Mouse (Mus musculus): ENCODE data around the gene Chl1.

Gene Chl1

DNA sequence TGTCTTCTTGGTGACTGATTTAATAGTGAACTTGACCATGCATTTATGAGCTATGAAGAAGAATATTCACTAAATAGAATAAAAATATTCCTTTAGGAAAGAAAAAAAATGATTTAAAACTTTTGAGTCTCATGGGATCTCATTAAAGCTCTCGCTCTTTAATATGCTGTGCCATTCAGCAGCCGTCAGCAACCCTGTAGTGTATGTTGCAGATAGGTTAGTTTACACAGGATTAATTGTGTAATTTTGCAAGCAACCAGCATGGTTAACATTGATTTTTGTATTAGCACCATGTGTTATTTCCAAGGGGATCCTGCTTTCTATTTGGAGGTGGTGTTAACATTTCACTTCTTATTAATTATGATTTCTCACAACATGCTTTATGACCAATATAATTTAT is 32.2 kb downstream of the Chl1 start:
- DNase-seq (ENCODE audit: low read depth, low spot score) = no peak

DNA sequence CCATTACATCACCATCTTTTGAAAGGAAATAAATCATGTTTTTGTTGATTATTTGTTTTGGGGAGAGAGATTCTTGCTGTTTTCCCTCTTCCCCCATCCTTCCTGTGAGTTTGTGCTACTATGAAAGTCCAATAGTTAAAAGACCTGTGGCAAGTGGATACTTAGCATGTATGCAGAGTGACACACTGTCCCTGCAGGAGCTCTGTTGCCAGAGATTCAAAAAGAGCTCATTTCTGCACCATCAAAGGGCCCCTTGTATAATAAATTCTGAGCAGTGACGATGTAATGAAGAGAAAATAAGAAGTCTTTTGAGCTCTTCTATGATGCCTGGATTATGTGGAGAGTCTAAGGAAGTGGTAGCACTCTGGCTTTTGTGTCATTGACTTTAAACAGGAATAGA is 33.4 kb downstream of the Chl1 start:
- DNase-seq (ENCODE audit: low read depth, low spot score) = no peak

DNA sequence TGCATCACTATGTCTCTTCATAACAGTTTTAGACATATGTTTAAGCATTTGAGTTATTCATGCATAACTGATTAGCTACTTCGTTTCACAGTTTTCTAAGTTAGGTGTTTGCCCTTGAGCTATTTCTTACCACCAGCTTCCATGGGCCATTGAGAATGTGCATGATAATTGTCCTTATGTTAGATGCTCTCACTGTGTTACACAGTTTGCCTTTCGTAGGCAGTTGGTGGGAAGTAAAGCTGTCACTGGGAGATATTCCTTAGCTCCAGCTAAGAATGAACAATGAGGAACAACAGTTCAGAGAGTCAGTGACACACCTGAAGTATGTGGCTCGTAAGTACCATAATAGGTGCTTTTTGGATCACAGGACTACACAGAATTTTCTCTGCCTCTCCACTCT is 35.9 kb downstream of the Chl1 start:
- DNase-seq (ENCODE audit: low read depth, low spot score) = no peak

DNA sequence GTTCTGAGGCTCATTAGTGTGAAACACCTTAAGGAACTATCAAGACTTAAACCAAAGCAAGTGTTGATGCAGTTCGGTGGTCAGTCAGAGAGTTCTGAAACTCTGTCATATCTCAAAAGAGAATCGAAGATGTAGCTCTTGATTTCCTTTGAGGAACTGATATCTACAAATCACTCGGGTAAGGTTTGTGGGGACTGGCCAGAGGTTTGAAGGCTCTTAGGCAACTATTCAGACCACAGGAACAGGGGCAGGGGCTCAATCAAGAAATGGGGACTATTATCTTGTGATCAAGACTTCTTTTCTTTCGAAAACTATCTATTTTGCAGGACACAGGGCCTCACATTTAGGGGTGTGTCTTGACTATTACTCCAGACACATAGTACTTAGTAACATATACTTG is 39.5 kb downstream of the Chl1 start:
- DNase-seq (ENCODE audit: low read depth, low spot score) = no peak

DNA sequence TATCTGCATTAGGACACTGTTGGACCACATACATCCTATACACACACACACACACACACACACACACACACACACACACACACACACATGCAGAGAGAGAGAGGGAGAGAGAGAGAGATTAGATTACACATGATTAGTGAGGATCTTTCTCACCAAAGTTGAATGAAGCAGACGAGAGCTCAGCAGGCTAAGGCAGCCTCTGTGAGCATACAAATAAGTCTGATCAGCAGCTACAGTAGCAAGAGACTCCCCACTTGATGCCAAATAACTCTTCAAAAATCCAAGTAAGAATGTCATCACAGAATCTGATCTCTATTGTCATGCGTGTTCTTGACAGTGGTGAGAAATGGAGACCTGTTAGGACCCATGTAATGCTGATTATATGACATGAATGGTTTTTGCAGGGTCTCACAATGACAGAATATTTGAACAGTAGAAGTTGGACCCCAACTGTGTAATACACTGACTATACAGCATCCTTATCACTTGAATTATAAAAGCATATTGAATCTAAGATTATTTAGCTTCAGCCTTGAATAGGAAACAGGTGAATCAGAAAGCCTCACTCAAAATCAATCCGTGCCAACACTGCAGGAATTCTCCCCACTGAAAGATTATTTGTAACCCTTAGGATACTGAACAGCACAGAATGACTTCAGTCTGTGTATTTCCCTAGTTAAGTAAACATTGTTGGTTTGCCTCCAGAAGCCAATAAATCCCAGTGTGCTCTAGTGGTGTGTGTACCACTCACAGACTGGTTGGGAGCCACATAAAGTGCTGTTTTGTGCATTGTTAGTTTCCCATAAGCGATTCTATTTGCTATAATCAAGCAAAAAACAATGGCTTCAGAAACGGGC is 47.9 kb downstream of the Chl1 start:
- DNase-seq (ENCODE audit: low read depth, low spot score) = no peak

DNA sequence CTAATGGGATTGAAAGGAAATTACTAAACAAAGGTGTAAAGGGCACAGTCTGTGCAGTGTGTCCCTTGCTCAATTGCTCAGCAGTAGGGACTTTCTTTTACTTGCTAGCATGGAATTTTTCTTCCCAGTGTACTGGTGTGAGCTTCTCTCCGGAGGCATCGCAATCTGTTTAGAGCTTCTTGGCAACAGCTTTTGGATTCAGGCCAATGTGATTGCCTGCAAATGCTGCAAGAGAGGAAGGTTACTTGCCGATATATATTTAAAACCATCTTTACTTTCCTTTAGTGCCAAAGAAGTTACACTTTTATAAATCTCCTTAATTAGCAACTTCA is 48.5 kb downstream of the Chl1 start:
- DNase-seq (ENCODE audit: low read depth, low spot score) = no peak

DNA sequence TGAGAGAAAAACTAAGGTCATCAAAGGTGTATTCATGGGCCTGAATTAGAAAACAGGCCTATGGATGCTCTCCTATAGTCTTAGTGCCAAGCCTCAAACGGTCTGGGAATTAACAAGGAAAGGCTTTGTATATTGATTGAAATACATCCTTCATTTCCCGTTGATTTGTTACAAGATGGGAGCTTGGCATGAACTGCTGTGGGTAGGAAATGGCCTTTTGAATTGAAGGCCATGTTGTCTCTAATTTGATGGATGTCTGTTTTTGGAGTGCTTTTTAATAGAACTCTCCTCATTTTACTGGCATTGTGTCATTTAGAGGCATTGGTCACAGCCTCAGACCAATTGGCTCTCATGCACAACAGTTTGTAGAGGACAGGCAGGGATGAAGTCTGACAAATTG is 49.0 kb downstream of the Chl1 start:
- no peak for DNase-seq (ENCODE audit: low read depth, low spot score)

DNA sequence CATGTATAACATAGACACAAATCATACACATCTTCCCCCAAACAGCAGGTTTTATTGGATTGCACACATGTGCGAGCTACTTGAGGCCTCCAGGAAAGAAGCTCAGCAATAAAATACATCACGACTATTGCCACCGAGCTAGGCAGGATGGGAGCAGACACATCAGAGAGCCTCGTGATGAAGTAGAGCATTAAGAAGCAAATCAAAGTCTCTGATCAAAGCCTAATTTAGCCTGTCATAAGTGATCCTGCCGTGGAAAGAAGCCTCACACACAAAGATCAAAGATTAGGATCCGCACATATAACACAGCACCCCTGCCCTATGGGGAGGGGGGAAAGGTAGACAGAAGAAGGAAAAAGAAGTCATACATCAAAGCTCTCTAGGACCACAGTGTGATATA is 54.4 kb downstream of the Chl1 start:
- no peak for DNase-seq (ENCODE audit: low read depth, low spot score)

DNA sequence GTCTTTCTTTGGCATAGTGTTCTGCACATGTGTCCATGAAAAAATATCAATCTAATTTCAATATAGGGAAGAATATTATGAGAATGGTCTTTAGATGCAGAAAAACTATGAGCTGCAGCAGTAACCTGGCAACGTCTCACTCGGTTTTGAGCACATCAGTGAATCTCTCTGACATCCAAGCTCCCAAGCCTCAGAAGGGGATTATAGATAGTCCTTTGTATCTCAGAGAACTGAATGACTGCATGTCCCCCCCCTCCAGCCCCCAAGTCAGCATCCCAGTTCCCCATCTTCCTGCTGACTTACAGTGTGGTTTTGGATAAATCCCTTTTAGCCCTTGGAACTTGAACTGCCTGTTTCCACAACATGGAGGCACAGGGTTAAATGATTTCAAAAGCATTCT is 56.9 kb downstream of the Chl1 start:
- DNase-seq (ENCODE audit: low read depth, low spot score) = no peak

DNA sequence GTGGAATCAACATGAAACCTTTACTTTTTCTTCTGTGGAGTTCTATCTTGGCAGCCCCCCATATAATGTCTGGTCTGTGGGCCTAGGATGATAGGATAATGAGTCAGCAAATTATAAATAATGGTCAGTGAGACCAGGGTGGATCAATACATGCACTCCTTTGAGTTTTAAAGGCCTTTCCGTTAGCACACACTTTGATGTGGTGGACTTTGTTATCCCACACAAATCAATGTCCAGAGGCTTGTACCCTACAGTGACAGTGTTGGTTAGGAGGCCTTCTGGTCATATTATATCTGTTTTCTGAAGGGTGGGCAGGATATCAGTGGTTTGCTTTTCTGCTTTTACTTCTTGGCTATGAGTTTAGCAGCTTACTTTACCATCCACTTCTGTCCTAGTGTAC is 62.3 kb downstream of the Chl1 start:
- no peak for DNase-seq (ENCODE audit: low read depth, low spot score)

DNA sequence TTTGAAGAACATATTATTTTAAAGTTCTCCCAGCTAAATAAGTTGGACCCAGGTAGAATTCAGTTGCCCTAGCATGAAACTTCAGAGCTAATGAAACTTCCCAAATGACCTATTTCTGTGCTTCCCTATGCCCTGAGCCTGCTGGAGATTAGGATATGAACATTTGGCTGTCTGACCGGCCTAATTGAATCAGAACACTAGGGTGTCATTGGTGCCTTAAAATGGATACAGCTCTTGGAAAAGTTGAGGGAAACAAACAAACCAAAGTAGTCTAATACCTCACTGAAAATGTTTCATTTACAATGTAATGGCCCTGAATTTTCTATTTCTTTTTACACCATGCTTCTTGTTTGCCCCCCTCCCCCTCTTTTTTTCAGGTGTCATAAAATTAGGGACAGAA is 73.8 kb downstream of the Chl1 start:
- no peak for DNase-seq (ENCODE audit: low read depth, low spot score)

DNA sequence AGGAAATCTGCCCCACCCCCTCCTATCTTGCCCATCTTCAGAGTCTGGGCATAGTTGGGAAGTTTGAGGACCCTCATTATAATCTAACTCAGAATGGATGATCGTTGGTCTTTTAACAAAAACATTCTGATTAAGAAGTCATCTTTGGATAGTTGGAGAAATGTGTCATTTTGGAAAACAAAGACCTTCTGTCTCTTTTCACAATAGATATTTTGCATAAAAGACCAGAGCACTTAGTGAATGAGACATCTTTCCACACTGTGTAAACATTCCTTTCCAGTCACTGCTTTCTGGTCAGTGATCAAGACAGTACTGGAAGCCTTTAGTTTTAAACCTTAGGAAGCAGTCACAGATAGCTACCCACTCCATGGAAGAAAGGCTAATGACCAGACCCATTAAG is 75.3 kb downstream of the Chl1 start:
- DNase-seq (ENCODE audit: low read depth, low spot score) = no peak

DNA sequence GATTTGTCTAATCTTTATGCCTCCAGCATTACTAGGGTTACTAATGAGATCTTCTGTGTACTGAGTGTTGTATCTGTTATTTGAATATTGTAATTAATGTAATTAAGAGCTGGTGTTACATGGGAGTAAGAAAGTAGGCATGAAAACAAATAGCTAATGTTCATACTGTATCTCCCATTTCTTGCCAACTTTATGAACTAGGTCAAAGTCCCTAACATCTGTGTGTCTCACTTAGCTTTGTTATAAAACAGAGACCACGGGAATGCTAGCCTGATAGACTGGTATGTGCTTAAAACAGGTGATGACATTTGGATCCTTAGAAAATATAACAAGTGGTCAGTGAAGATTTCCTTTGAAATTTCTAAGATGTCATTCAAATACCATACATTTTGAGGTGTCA is 75.7 kb downstream of the Chl1 start:
- no peak for DNase-seq (ENCODE audit: low read depth, low spot score)

DNA sequence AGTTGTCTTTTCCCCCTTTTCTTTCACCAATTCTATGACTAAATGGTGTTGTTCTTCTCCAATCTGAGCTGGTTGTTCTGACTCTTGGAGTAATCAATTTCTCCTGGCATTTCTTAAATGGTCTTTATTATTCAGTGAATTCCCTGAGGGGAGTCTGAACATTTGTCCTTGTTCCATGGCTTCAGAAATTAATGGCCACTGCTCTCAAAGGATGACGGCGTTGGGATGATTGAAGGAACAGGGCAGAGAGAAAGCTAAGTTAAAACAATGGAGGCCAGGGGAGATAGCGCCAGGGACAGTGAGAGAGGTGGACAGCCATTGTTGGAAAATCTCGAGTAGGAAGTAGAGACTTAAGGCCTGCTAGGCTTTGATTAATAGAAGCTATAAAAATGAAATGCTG is 91.7 kb downstream of the Chl1 start:
- no peak for DNase-seq (ENCODE audit: low read depth, low spot score)

DNA sequence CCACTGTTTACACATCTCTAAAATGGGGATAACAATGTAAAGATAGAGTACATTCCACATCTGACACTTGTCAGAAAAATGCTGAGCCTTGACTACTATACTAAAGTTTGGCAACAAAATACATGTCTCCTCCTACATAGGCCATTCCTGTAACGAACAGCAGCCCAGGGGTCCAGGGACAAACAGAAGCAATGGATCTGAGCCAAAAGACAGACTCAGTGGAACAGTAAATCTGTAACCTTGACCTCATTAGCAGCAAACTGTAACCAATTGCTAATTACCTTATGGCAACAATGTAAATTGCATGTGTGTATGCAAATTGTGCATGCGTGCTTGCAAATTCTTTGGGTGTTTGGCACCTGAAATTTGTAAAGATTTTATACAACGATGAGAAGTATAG is 100.3 kb downstream of the Chl1 start:
- DNase-seq (ENCODE audit: low read depth, low spot score) = no peak

DNA sequence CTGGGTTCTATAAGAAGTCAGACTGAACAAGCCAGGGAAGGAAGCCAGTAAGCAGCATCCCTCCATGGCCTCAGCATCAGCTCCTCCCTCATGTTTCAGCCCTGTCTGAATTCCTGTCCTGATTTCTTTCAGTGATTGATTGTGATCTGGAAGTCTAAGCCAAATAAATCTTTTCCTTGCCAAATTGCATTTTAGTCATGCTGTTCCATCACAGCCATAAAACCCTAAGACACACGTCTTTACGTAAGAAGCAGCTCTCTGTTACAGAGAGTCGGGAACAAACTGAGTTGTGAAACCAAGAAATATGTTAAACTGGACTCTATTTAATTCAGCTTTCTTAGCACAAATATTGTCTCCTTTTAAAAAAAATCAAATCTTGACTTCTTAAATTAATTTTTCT is 102.2 kb downstream of the Chl1 start:
- DNase-seq (ENCODE audit: low read depth, low spot score) = no peak

DNA sequence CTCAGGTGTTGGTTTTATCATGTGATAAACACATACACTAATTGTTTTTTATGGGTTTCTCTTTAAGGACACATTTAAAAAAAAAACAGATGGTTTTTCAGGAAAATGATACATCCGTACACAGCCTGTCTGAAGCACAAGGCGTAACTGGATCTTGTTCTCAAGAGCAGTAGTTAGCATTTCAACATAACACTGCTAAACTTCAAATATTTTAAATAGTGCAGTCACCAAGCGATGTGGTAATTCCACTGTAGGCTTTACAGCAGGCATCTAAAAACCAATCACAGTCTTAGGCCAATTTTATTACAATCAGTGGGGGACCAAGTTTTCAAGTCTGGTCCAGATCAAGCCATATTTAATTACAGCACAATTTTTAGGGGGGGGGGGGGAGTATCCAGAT is 103.3 kb downstream of the Chl1 start:
- no peak for DNase-seq (ENCODE audit: low read depth, low spot score)

DNA sequence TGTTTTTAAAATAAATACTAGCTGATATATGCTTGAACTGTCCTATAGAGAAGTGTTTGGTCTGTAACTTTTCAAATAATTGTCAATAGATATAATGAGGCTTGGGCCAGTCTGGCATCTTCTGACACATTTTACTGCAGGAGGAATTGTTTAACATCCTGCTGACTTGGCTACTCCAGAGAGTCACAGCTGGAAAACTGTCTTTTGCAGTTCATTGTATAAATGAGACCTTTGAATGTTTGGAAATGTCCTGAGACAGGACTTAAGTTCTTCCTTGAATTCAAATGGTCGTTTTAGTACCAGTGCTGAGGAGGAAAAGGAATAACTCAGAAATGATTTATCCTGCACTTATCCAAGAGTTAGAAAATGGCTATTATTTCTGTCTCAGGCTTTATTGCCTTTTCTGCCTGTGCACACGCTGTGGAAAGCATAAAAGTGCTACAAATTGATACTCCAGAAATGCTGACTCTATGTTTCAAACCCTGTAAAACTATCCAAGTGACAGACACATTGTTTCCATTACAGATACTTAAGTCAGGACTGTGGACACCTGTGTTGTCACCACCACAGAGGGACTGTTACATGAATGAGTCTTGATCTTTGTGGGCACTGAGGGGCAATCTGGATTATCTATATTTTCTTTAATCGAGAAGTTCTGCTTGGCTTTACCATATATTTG is 105.7 kb downstream of the Chl1 start:
- DNase-seq (ENCODE audit: low read depth, low spot score) = no peak

DNA sequence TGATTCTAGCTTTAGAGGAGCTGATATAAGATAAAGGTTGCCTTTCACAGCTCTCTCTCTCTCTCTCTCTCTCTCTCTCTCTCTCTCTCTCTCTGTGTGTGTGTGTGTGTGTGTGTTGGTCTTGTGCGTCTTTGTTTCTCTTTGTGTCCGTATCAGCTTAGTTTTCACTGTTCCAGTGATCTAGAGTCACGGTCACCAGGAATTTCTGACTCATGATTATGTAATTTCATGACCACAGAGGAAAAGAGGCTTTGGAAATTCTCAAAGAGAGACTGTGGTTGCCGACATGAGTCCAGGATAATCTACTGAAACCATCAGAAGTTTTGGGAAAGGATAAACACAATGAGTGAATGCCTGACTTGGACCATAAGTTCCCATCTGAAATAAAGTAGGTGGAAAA is 110.5 kb downstream of the Chl1 start:
- no peak for DNase-seq (ENCODE audit: low read depth, low spot score)

DNA sequence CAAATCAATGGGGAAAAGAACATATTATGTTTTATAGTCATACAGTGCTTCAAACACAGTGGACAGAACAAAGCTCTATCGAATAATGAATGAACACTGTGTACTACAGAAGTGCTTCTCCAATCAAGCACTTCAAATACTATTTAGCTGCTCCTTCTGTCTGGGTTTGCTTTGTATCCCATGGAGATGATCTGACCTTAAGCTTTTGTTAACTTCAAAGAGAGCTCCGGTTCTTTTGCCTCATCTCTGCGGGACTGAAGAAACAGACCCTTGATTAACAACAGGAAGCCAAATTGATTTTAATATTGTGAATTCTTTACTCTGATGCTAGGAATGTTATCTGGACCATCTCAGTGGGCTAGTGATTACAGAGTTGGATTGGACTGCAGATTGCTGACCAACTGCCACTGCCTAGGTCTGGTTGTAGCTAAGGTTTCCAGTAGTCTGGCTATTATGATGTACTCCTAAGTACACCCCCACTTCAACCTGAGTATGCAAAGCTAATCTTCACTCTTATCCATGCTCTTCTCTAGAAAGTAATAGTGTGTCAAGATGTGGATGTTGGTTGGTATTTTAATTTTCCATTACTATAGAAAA is 111.8 kb downstream of the Chl1 start:
- no peak for DNase-seq (ENCODE audit: low read depth, low spot score)

DNA sequence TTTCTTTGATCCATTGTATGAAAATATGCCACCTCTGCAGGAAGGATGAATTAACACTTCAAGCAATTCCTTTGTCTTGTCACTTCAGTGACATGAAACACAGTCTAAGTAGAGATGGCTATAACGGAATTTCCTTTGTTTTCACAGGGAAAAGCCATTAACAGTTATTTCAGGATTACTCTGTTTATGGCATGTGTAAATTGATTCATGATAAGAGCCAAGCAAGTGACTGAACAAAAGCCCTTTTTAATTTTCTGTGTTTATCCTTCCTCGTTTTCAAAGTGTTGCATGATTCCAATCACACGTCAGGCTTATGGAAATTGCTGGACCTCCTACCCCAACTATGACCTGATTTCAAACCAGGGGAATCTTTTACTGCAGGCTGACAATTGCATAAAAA is 122.5 kb downstream of the Chl1 start:
- DNase-seq (ENCODE audit: low read depth, low spot score) = no peak

DNA sequence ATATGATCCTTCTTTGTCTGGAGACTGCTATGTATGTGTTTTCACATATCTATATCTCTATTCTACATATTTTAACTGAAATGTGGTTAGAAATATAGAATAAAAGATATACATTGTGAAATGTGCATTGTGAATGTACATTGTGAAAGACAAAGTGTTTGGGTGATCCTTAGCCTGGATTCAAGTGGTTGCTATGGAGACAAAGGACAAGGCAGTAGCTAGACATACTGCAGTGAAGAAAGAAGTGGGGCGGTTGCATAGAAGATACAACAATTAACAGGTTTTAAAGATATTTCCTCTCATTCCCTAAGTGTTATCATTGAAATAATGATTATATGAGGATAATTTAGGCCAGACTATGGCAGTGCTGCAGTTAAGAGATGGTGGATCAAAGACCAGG is 146.4 kb downstream of the Chl1 start:
- DNase-seq (ENCODE audit: low read depth, low spot score) = no peak

DNA sequence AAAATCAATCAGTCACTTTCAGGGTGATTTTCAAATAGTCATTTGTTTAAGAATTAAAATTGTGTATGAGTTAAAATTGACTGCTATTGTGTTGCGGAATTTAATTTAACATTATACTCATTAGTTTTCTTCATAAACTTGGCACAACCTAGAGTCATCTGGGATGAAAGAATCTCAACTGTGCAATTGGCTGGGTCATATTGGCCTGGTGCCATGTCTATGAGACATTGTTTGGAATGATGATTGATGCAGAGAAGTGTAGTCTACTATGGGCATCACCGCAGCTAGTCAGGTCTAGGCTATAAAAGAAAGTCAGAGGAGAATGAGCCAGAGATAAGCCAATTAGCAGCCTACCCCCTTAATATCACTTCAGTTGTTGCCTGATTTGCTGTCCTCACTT is 148.8 kb downstream of the Chl1 start:
- no peak for DNase-seq (ENCODE audit: low read depth, low spot score)

Data from ES-CJ7 (cell line).